Mouse (Mus musculus): ENCODE results near the gene Dnajc30. TPM values are rescaled to one million over a fixed set of nuclear protein-coding genes. Genes with fewer than 3 reads are reported as not detected.
"Not testable (repeated sequence)": the region's sequence is repeated elsewhere in the genome, so short reads cannot be mapped to it uniquely, and the experiment has no call there.

The Dnajc30 gene
- polyA plus RNA-seq, 1 experiment from 2014 or later = 35.9 TPM

GRCm38 (mm10) chr5:135048539-135048938, 15.5 kb upstream of the Dnajc30 start:
- Histone ChIP-seq H3K9ac (ENCODE audit: low read depth, low read length) (no peak overlapping the region), H3K36me3 (ENCODE audit: control insufficient read depth, insufficient read depth) (peaks cover 57% of the 10 kb centered on the region), H3K9me3 (ENCODE audit: control insufficient read depth) (no peaks in the 10 kb centered on the region), H3K27ac (ENCODE audit: low read depth, low read length) (no peak overlapping the region), H3K4me2 (replicated peaks; ENCODE audit: low read depth) (no peak overlapping the region), H3K4me3 (ENCODE audit: low read depth, low read length) (no peak overlapping the region), H3K27me3 (replicated peaks; ENCODE audit: control insufficient read depth, insufficient read depth, low read length) (no peaks in the 10 kb centered on the region), H3K4me1 (replicated peaks; ENCODE audit: control insufficient read depth, insufficient read depth, low read length) (no peaks in the 10 kb centered on the region)
- ATAC-seq = no peak
- TF ChIP-seq CTCF (IDR thresholded peaks at IDR 0.05; ENCODE audit: low read depth) = no peak
- WGBS = 88% methylated on average over 5 of the region's 5 CpGs

GRCm38 (mm10) chr5:135049268-135049667, 14.7 kb upstream of the Dnajc30 start:
- peaks cover 56% of the 10 kb centered on the region for H3K36me3 ChIP-seq (ENCODE audit: control insufficient read depth, insufficient read depth)
- H3K9ac ChIP-seq (ENCODE audit: low read depth, low read length); H3K27me3 ChIP-seq (replicated peaks; ENCODE audit: control insufficient read depth, insufficient read depth, low read length); H3K4me2 ChIP-seq (replicated peaks; ENCODE audit: low read depth); H3K9me3 ChIP-seq (ENCODE audit: control insufficient read depth); H3K4me3 ChIP-seq (ENCODE audit: low read depth, low read length); ATAC-seq; H3K4me1 ChIP-seq (replicated peaks; ENCODE audit: control insufficient read depth, insufficient read depth, low read length); H3K27ac ChIP-seq (ENCODE audit: low read depth, low read length): not testable (repeated sequence)
- WGBS = 92% methylated on average over 5 of the region's 6 CpGs

DNA sequence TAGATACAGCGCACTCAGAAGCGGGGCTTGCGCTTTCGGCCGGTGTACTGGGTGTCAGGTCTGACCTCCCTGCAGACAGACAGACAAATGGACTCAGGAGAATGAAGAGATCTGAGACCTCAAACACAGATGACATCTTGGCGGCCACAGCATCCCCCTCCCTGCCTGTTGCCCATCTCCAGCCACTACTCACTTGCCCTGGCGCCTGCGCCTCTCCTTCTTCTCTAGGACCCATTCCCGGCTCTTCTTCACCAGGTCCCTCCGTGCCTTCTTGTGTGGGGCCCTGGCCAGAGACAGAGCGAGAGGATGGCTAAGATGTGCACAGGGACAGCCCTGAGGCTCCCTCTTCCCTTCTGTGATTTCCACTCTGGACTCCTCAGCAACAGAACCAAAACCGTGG, 10.6 kb upstream of the Dnajc30 start:
- no peak for TF ChIP-seq CTCF (IDR thresholded peaks at IDR 0.05; ENCODE audit: low read depth)

DNA sequence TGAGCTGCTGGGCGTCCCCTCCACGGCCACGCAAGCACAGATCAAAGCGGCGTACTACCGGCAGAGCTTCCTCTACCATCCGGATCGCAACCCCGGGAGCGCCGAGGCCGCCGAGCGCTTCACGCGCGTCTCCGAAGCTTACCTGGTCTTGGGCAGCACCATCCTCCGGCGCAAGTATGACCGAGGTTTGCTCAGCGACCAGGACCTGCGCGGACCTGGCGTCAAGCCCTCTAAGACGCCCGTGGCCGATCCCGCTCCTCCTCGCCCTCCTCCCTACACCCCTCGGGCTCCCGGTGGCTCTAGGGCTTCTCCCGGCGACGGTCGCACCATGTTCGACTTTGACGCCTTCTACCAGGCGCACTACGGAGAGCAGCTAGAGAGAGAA, 372 bp downstream of the Dnajc30 start:
- TF ChIP-seq CTCF (IDR thresholded peaks at IDR 0.05; ENCODE audit: low read depth) = no peak
- Histone ChIP-seq H3K27me3 (replicated peaks; ENCODE audit: control insufficient read depth, insufficient read depth, low read length) (no peaks in the 10 kb centered on the region), H3K4me3 (ENCODE audit: low read depth, low read length) (peak overlapping the region; percentile 96), H3K4me1 (replicated peaks; ENCODE audit: control insufficient read depth, insufficient read depth, low read length) (0 out of 2 replicates have a peak, but pooled peaks cover 2% of the 10 kb centered on the region), H3K27ac (ENCODE audit: low read depth, low read length) (peak overlapping the region; percentile 69), H3K9ac (ENCODE audit: low read depth, low read length) (peak overlapping the region; percentile 87), H3K9me3 (ENCODE audit: control insufficient read depth) (no peaks in the 10 kb centered on the region), H3K36me3 (ENCODE audit: control insufficient read depth, insufficient read depth) (peaks cover 17% of the 10 kb centered on the region), H3K4me2 (replicated peaks; ENCODE audit: low read depth) (peak overlapping the region; percentile 99)
- peak; percentile 45 for ATAC-seq
- under 1% methylated on average over 40 of the region's 40 CpGs for WGBS

More for the DNA sequence above, 10.6 kb upstream of the Dnajc30 start:
- no peaks in the 10 kb centered on the region for H3K27me3 ChIP-seq (replicated peaks; ENCODE audit: control insufficient read depth, insufficient read depth, low read length)
- H3K4me2 ChIP-seq (replicated peaks; ENCODE audit: low read depth) = no peak overlapping the region
- no peaks in the 10 kb centered on the region for H3K9me3 ChIP-seq (ENCODE audit: control insufficient read depth)
- WGBS = 88% methylated on average over 12 of the region's 12 CpGs
- no peak overlapping the region for H3K9ac ChIP-seq (ENCODE audit: low read depth, low read length)
- no peak overlapping the region for H3K4me3 ChIP-seq (ENCODE audit: low read depth, low read length)
- ATAC-seq = no peak
- H3K36me3 ChIP-seq (ENCODE audit: control insufficient read depth, insufficient read depth) = peaks cover 65% of the 10 kb centered on the region
- H3K4me1 ChIP-seq (replicated peaks; ENCODE audit: control insufficient read depth, insufficient read depth, low read length) = no peaks in the 10 kb centered on the region
- no peak overlapping the region for H3K27ac ChIP-seq (ENCODE audit: low read depth, low read length)

- H3K4me2 ChIP-seq (replicated peaks; ENCODE audit: low read depth) = peak within 1 kb of the TSS; percentile 99
- H3K9me3 ChIP-seq (ENCODE audit: control insufficient read depth); H3K4me1 ChIP-seq (replicated peaks; ENCODE audit: control insufficient read depth, insufficient read depth, low read length); ATAC-seq; H3K27me3 ChIP-seq (replicated peaks; ENCODE audit: control insufficient read depth, insufficient read depth, low read length): not testable (repeated sequence)
- H3K9ac ChIP-seq (ENCODE audit: low read depth, low read length) = peak within 1 kb of the TSS; percentile 87
- WGBS = 67% methylated on average over 8 of the region's 9 CpGs
- H3K4me3 ChIP-seq (ENCODE audit: low read depth, low read length) = peak within 1 kb of the TSS; percentile 96
- peak within 1 kb of the TSS; percentile 69 for H3K27ac ChIP-seq (ENCODE audit: low read depth, low read length)
- H3K36me3 ChIP-seq (ENCODE audit: control insufficient read depth, insufficient read depth) = peaks cover 10% of the 10 kb centered on the region
Measured at GRCm38 (mm10) chr5:135064909-135065446, 976 bp downstream of the Dnajc30 start, which contains the start of gene Bud23. Gene Bud23 (minus strand): TSS chr5:135064959.

DNA sequence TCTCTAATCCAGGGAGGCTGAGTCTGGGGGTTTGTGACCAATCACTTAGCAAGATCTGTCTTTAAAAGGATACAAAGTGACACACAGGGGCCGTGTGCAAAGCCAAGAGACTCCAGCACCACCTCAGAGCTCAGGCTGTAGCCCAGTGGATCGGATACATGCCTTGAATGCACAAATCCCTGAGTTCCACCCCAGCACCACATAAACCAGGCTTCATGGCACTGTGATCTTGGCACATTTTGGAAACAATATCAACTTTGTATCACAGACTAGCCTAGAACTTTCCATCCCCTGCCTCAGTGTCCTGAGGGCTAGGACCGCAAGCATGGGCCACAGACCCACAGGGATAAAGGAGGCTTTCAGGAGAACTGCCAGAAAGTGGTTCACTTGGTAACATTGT, 2.0 kb downstream of the Dnajc30 start:
- 93% methylated on average over 3 of the region's 3 CpGs for WGBS
- Histone ChIP-seq H3K27me3 (replicated peaks; ENCODE audit: control insufficient read depth, insufficient read depth, low read length) (no peaks in the 10 kb centered on the region), H3K4me2 (replicated peaks; ENCODE audit: low read depth) (no peak overlapping the region), H3K4me3 (ENCODE audit: low read depth, low read length) (no peak overlapping the region), H3K36me3 (ENCODE audit: control insufficient read depth, insufficient read depth) (peaks cover 6% of the 10 kb centered on the region; the same call in 1 of the 2 replicates), H3K9ac (ENCODE audit: low read depth, low read length) (no peak overlapping the region), H3K9me3 (ENCODE audit: control insufficient read depth) (no peaks in the 10 kb centered on the region), H3K4me1 (replicated peaks; ENCODE audit: control insufficient read depth, insufficient read depth, low read length) (0 out of 2 replicates have a peak, but pooled peaks cover 2% of the 10 kb centered on the region), H3K27ac (ENCODE audit: low read depth, low read length) (no peak overlapping the region)
- no peak for TF ChIP-seq CTCF (IDR thresholded peaks at IDR 0.05; ENCODE audit: low read depth)
- ATAC-seq = no peak
